Mouse (Mus musculus) midbrain, embryonic 12.5 days (tissue): ENCODE data around the gene Enkd1. TPM values are rescaled to one million over a fixed set of nuclear protein-coding genes. Genes with fewer than 3 reads are reported as not detected.

ENCODE experiments used
- ATAC-seq: fragments of 200-750 bp; cut with Nextera tagmentation; 2 replicates; pipeline ENCODE4 v1.8.0; 2017; ENCODE audit warnings: low read depth, moderate TSS enrichment, moderate library complexity; ENCODE audit not compliant: low FRiP score
- H3K27ac ChIP-seq: fragments of 300-500 bp; sonication (generic); replicated peaks from 2 replicates; pipeline ENCODE4 v1.5.1; 2016; ENCODE audit warnings: mild to moderate bottlenecking
- H3K27me3 ChIP-seq: fragments of 300-500 bp; sonication (generic); 2 replicates; pipeline ENCODE4 v1.6.1; 2016; ENCODE audit warnings: mild to moderate bottlenecking
- H3K36me3 ChIP-seq: fragments of 300-500 bp; sonication (generic); 2 replicates; pipeline ENCODE4 v1.6.1; 2016
- H3K4me1 ChIP-seq: fragments of 300-500 bp; sonication (generic); 2 replicates; pipeline ENCODE4 v1.6.1; 2016
- H3K4me2 ChIP-seq: fragments of 300-500 bp; sonication (generic); replicated peaks from 2 replicates; pipeline ENCODE4 v1.6.1; 2016; ENCODE audit warnings: mild to moderate bottlenecking, moderate library complexity
- H3K4me3 ChIP-seq: fragments of 300-500 bp; sonication (generic); 2 replicates; pipeline ENCODE4 v1.5.1; 2016; ENCODE audit warnings: mild to moderate bottlenecking
- H3K9ac ChIP-seq: fragments of 300-500 bp; sonication (generic); replicated peaks from 2 replicates; pipeline ENCODE4 v1.6.1; 2016; ENCODE audit warnings: mild to moderate bottlenecking, moderate library complexity
- H3K9me3 ChIP-seq: fragments of 300-500 bp; sonication (generic); 2 replicates; pipeline ENCODE4 v1.6.1; 2016; ENCODE audit warnings: mild to moderate bottlenecking
- WGBS: fragments of 180-500 bp; shearing (Covaris S2); methylation state at CpG from one replicate; pipeline ENCODE4 v1.1.7; 2016; 5-methylcytosine and 5-hydroxymethylcytosine counted together
- polyA plus RNA-seq: library from polyadenylated mRNA; unstranded; fragments of >200 nt; fragmentation: Nextera tagmentation; extraction: Ambion mirVana; gene quantifications from 2 replicates; pipeline ENCODE4 v1.2.1, GENCODE M21; 2016

Gene Enkd1
- polyA plus RNA-seq = 28.6 and 32.6 TPM in 2 replicates

- Histone ChIP-seq H3K4me2 (peak within 1 kb of the TSS; percentile 91), H3K9me3 (no peaks in the 10 kb centered on the region), H3K27ac (no peak within 1 kb of the TSS), H3K9ac (peak within 1 kb of the TSS; percentile 71), H3K4me1 (peaks cover 20% of the 10 kb centered on the region), H3K27me3 (no peaks in the 10 kb centered on the region), H3K36me3 (peaks cover 19% of the 10 kb centered on the region), H3K4me3 (peak within 1 kb of the TSS; percentile 75)
- peak; percentile 87 for ATAC-seq
- under 1% methylated on average over 55 of the region's 55 CpGs for WGBS
Observed at GRCm38 (mm10) chr8:105707498-105708403, at the start of gene Enkd1, which contains the start of gene 4933405L10Rik. Gene Enkd1, minus strand, starts transcription at chr8:105708210. Gene 4933405L10Rik, plus strand, starts transcription at chr8:105707655.

GRCm38 (mm10) chr8:105754688-105755087, 46.7 kb upstream of the Enkd1 start:
- H3K36me3 ChIP-seq = no peaks in the 10 kb centered on the region
- H3K27me3 ChIP-seq = no peaks in the 10 kb centered on the region
- no peak overlapping the region for H3K27ac ChIP-seq
- H3K9me3 ChIP-seq = no peaks in the 10 kb centered on the region
- no peak for ATAC-seq
- no peak overlapping the region for H3K4me3 ChIP-seq
- H3K4me2 ChIP-seq = no peak overlapping the region
- no peak overlapping the region for H3K9ac ChIP-seq
- 84% methylated on average over 2 of the region's 2 CpGs for WGBS
- H3K4me1 ChIP-seq = peaks cover 36% of the 10 kb centered on the region

- ATAC-seq = no peak
- H3K36me3 ChIP-seq = no peaks in the 10 kb centered on the region
Observed at GRCm38 (mm10) chr8:105753916-105754315, 45.9 kb upstream of the Enkd1 start.

GRCm38 (mm10) chr8:105750606-105751005, 42.6 kb upstream of the Enkd1 start:
- 0 out of 2 replicates have a peak overlapping the region, but pooled peaks have one; percentile 2 for H3K4me3 ChIP-seq
- peaks cover 27% of the 10 kb centered on the region for H3K4me1 ChIP-seq
- H3K9me3 ChIP-seq = no peaks in the 10 kb centered on the region
- H3K36me3 ChIP-seq = no peaks in the 10 kb centered on the region
- H3K27ac ChIP-seq = peak overlapping the region; percentile 49; the same call in 1 of the 2 replicates
- ATAC-seq = no peak
- no peak overlapping the region; the same call in 1 of the 2 replicates for H3K9ac ChIP-seq
- H3K4me2 ChIP-seq = peak overlapping the region; percentile 18
- WGBS = 19% methylated on average over 11 of the region's 11 CpGs
- no peaks in the 10 kb centered on the region for H3K27me3 ChIP-seq

More at GRCm38 (mm10) chr8:105753916-105754315, 45.9 kb upstream of the Enkd1 start:
- Histone ChIP-seq H3K4me3 (no peak overlapping the region), H3K4me2 (no peak overlapping the region), H3K27me3 (no peaks in the 10 kb centered on the region), H3K9ac (no peak overlapping the region), H3K27ac (no peak overlapping the region), H3K9me3 (no peaks in the 10 kb centered on the region), H3K4me1 (peaks cover 38% of the 10 kb centered on the region)
- WGBS = 79% methylated on average over 2 of the region's 2 CpGs

GRCm38 (mm10) chr8:105743301-105743700, 35.3 kb upstream of the Enkd1 start:
- ATAC-seq = no peak
- Histone ChIP-seq H3K27ac (no peak overlapping the region), H3K27me3 (no peaks in the 10 kb centered on the region), H3K4me1 (no peaks in the 10 kb centered on the region), H3K36me3 (no peaks in the 10 kb centered on the region), H3K4me3 (no peak overlapping the region), H3K4me2 (no peak overlapping the region), H3K9me3 (no peaks in the 10 kb centered on the region), H3K9ac (no peak overlapping the region)
- WGBS = 97% methylated on average over 4 of the region's 4 CpGs

GRCm38 (mm10) chr8:105739216-105739615, 31.2 kb upstream of the Enkd1 start:
- no peak overlapping the region for H3K9ac ChIP-seq
- H3K4me1 ChIP-seq = no peaks in the 10 kb centered on the region
- whole genome bisulfite sequencing = 94% methylated on average over 5 of the region's 5 CpGs
- H3K27me3 ChIP-seq = no peaks in the 10 kb centered on the region
- no peak for ATAC-seq
- H3K36me3 ChIP-seq = no peaks in the 10 kb centered on the region
- no peak overlapping the region for H3K27ac ChIP-seq
- H3K9me3 ChIP-seq = no peaks in the 10 kb centered on the region
- no peak overlapping the region for H3K4me3 ChIP-seq
- H3K4me2 ChIP-seq = no peak overlapping the region

GRCm38 (mm10) chr8:105732186-105732585, 24.2 kb upstream of the Enkd1 start:
- no peak overlapping the region for H3K4me2 ChIP-seq
- 96% methylated on average over 5 of the region's 5 CpGs for WGBS
- H3K27me3 ChIP-seq = no peaks in the 10 kb centered on the region
- ATAC-seq = no peak
- no peak overlapping the region for H3K4me3 ChIP-seq
- no peaks in the 10 kb centered on the region for H3K9me3 ChIP-seq
- no peak overlapping the region for H3K27ac ChIP-seq
- peaks cover 15% of the 10 kb centered on the region for H3K36me3 ChIP-seq
- no peak overlapping the region for H3K9ac ChIP-seq
- H3K4me1 ChIP-seq = no peaks in the 10 kb centered on the region

- peaks cover 42% of the 10 kb centered on the region for H3K36me3 ChIP-seq
- H3K4me3 ChIP-seq = no peak overlapping the region
- no peak for ATAC-seq
- H3K9me3 ChIP-seq = no peaks in the 10 kb centered on the region
- no peaks in the 10 kb centered on the region for H3K27me3 ChIP-seq
- no peak overlapping the region for H3K27ac ChIP-seq
- WGBS = 90% methylated on average over 18 of the region's 18 CpGs
- H3K9ac ChIP-seq = 0 out of 2 replicates have a peak overlapping the region, but pooled peaks have one; percentile 24
- no peaks in the 10 kb centered on the region for H3K4me1 ChIP-seq
- H3K4me2 ChIP-seq = no peak overlapping the region
Observed at GRCm38 (mm10) chr8:105727397-105728124, 19.6 kb upstream of the Enkd1 start.

GRCm38 (mm10) chr8:105725726-105726125, 17.7 kb upstream of the Enkd1 start:
- 86% methylated on average over 5 of the region's 5 CpGs for WGBS
- Histone ChIP-seq H3K9ac (no peak overlapping the region), H3K4me2 (no peak overlapping the region), H3K4me3 (no peak overlapping the region), H3K27me3 (no peaks in the 10 kb centered on the region), H3K36me3 (peaks cover 45% of the 10 kb centered on the region), H3K9me3 (no peaks in the 10 kb centered on the region), H3K4me1 (no peaks in the 10 kb centered on the region), H3K27ac (no peak overlapping the region)
- no peak for ATAC-seq

GRCm38 (mm10) chr8:105722861-105723260, 14.9 kb upstream of the Enkd1 start:
- no peak overlapping the region for H3K9ac ChIP-seq
- ATAC-seq = no peak
- WGBS = 97% methylated on average over 9 of the region's 9 CpGs
- no peaks in the 10 kb centered on the region for H3K9me3 ChIP-seq
- H3K4me2 ChIP-seq = no peak overlapping the region
- no peak overlapping the region for H3K4me3 ChIP-seq
- no peak overlapping the region for H3K27ac ChIP-seq
- H3K4me1 ChIP-seq = no peaks in the 10 kb centered on the region
- H3K27me3 ChIP-seq = no peaks in the 10 kb centered on the region
- H3K36me3 ChIP-seq = peaks cover 42% of the 10 kb centered on the region

- ATAC-seq = no peak
- no peak overlapping the region for H3K27ac ChIP-seq
- 86% methylated on average over 4 of the region's 4 CpGs for WGBS
- H3K9me3 ChIP-seq = no peaks in the 10 kb centered on the region
- H3K4me3 ChIP-seq = no peak overlapping the region
- no peak overlapping the region for H3K4me2 ChIP-seq
- H3K36me3 ChIP-seq = peaks cover 37% of the 10 kb centered on the region
- H3K9ac ChIP-seq = no peak overlapping the region
- no peaks in the 10 kb centered on the region for H3K4me1 ChIP-seq
- no peaks in the 10 kb centered on the region for H3K27me3 ChIP-seq
Observed at GRCm38 (mm10) chr8:105719637-105720036, 11.6 kb upstream of the Enkd1 start.
